Comparison of ENCODE assay signal across 8 mouse cellular contexts in genomic region chr4:24899146-24899545, GRCm38 (mm10). TPM values are rescaled to one million over a fixed set of nuclear protein-coding genes. Genes with fewer than 3 reads are reported as not detected.
DNase-seq lines count a peak whose midpoint lies in the region; ATAC-seq and TF ChIP-seq lines count a peak whose summit lies in the region.

No protein-coding gene starts in this region.

- no peak overlapping the region for H3K27ac ChIP-seq in heart, embryonic 10.5 days
- no peak overlapping the region for H3K27ac ChIP-seq in forebrain, embryonic 15.5 days (replicated peaks)
- H3K27ac ChIP-seq in macrophage: no peak overlapping the region

- H3K9ac ChIP-seq in forebrain, embryonic 15.5 days (replicated peaks): peak overlapping the region; percentile 66; the same call in 1 of the 2 replicates

- H3K79me2 ChIP-seq in macrophage (ENCODE audit: inconsistent target): peaks cover 7% of the 10 kb centered on the region; the same call in 1 of the 2 replicates

- ATAC-seq in forebrain, embryonic 15.5 days (replicated peaks): no peak

- intact Hi-C loops in heart, postnatal 14 days (cut with DNase I): loop anchor here (5.0 to 10.0 kb wide), 3 partner anchors 68 to 404 kb away; partner anchors contain the start of genes Gpr63, Mms22l and Ufl1

- peaks cover 34% of the 10 kb centered on the region for H3K36me3 ChIP-seq in heart, embryonic 10.5 days
- H3K36me3 ChIP-seq in E14TG2a.4 (ENCODE audit: insufficient read depth, low read length): peaks cover 34% of the 10 kb centered on the region
- H3K36me3 ChIP-seq in forebrain, embryonic 15.5 days: peaks cover 23% of the 10 kb centered on the region
- H3K36me3 ChIP-seq in macrophage (ENCODE audit: inconsistent target): peaks cover 6% of the 10 kb centered on the region; the same call in 1 of the 2 replicates

- no peaks in the 10 kb centered on the region for H3K27me3 ChIP-seq in heart, embryonic 10.5 days (ENCODE audit: insufficient read depth, poor library complexity, severe bottlenecking)
- H3K27me3 ChIP-seq in E14TG2a.4 (ENCODE audit: insufficient read depth, low read length): no peaks in the 10 kb centered on the region; the same call in none of the 2 replicates
- H3K27me3 ChIP-seq in forebrain, embryonic 15.5 days: no peaks in the 10 kb centered on the region

- peak overlapping the region; percentile 75 for H3K4me2 ChIP-seq in forebrain, embryonic 15.5 days (replicated peaks)

- TF ChIP-seq CTCF in E14TG2a.4 (conservative IDR thresholded peaks at IDR 0.05; ENCODE audit: low read length): no peak

- no peak for DNase-seq in heart, embryonic 10.5 days (ENCODE audit: low spot score)
- no peak for DNase-seq in heart, postnatal 14 days
- no peak for DNase-seq in ovary, adult 18-20 months (ENCODE audit: low spot score)
- DNase-seq in frontal cortex, postnatal 14 days (ENCODE audit: low spot score in 2 of 2): no peak
- no peak for DNase-seq in layer of hippocampus, postnatal 10 days (ENCODE audit: low spot score in 2 of 2)

- no peaks in the 10 kb centered on the region; the same call in 1 of the 2 replicates for H3K4me1 ChIP-seq in heart, embryonic 10.5 days
- H3K4me1 ChIP-seq in E14TG2a.4 (replicated peaks; ENCODE audit: low read depth, low read length): peaks cover 11% of the 10 kb centered on the region
- peaks cover 14% of the 10 kb centered on the region for H3K4me1 ChIP-seq in forebrain, embryonic 15.5 days

- 79% methylated on average over 4 of the region's 4 CpGs for WGBS in heart, embryonic 10.5 days
- 32% methylated on average over 4 of the region's 4 CpGs for WGBS in forebrain, embryonic 15.5 days
- WGBS in macrophage (ENCODE audit: missing documents): 34% methylated on average over 4 of the region's 4 CpGs

- H3K4me3 ChIP-seq in heart, embryonic 10.5 days: peak overlapping the region; percentile 76
- H3K4me3 ChIP-seq in E14TG2a.4 (replicated peaks; ENCODE audit: low read length): peak overlapping the region; percentile 90
- peak overlapping the region; percentile 67 for H3K4me3 ChIP-seq in forebrain, embryonic 15.5 days
- peak overlapping the region; percentile 56 for H3K4me3 ChIP-seq in macrophage (ENCODE audit: inconsistent target)

- H3K9me3 ChIP-seq in heart, embryonic 10.5 days: no peaks in the 10 kb centered on the region
- no peaks in the 10 kb centered on the region for H3K9me3 ChIP-seq in E14TG2a.4 (ENCODE audit: low read length)
- no peaks in the 10 kb centered on the region for H3K9me3 ChIP-seq in forebrain, embryonic 15.5 days

RNA-seq across cellular contexts. Expression of gene Ndufaf4, which starts 1.3 kb away (rescaled TPM):
- 68.6 and 76.5 TPM in 2 replicates for polyA plus RNA-seq in heart, embryonic 10.5 days (2016; fragmentation: Nextera tagmentation; extraction: Ambion mirVana)
- 10 to 100 TPM; 63.7 to 64.0 TPM for total RNA-seq in heart, postnatal 14 days (2021)
- 52.8 and 55.3 TPM in 2 replicates for polyA plus RNA-seq in forebrain, embryonic 15.5 days (2015; fragmentation: Nextera tagmentation; extraction: Ambion mirVana)
- total RNA-seq in macrophage (2018; cell fraction: chromatin; rRNA removed): 10 to 100 TPM in 7 of 26 experiments, 1 to 10 TPM in 19; 1.1 to 13.1 (median 4.5) TPM
- total RNA-seq in macrophage (2018; cell fraction: cytosol; rRNA removed): 10 to 100 TPM in 2 of 26 experiments, 1 to 10 TPM in 24; 3.8 to 10.2 (median 7.9) TPM
- total RNA-seq in macrophage (2018; cell fraction: nucleus; rRNA removed): 10 to 100 TPM in 9 of 26 experiments, 1 to 10 TPM in 17; 1.7 to 20.6 (median 6.1) TPM
- polyA plus RNA-seq in macrophage (2018): 9.8 to 15.4 TPM (median 10.0 TPM) in 3 replicates
- total RNA-seq in layer of hippocampus, postnatal 10 days (2021): 10 to 100 TPM; 39.4 to 39.9 TPM

RNA-seq across cellular contexts. Expression of gene Klhl32, which starts 48.2 kb away (rescaled TPM):
- polyA plus RNA-seq in heart, embryonic 10.5 days (2016; fragmentation: Nextera tagmentation; extraction: Ambion mirVana): 1.8 and 2.4 TPM in 2 replicates
- total RNA-seq in heart, postnatal 14 days (2021): under 1 TPM; 0.88 TPM
- polyA plus RNA-seq in forebrain, embryonic 15.5 days (2015; fragmentation: Nextera tagmentation; extraction: Ambion mirVana): 19.0 and 23.0 TPM in 2 replicates
- total RNA-seq in macrophage (2018; cell fraction: chromatin; rRNA removed): not detected
- total RNA-seq in macrophage (2018; cell fraction: cytosol; rRNA removed): not detected
- not detected for total RNA-seq in macrophage (2018; cell fraction: nucleus; rRNA removed)
- not detected in 3 replicates for polyA plus RNA-seq in macrophage (2018)
- total RNA-seq in layer of hippocampus, postnatal 10 days (2021): 10 to 100 TPM; 20.3 to 22.4 TPM
